Mouse (Mus musculus): ENCODE results near the gene Lsm12. TPM values are rescaled to one million over a fixed set of nuclear protein-coding genes. Genes with fewer than 3 reads are reported as not detected.

Lsm12 gene
- polyA plus RNA-seq, 1 experiment from 2014 or later, result 87.8 TPM

- H3K27ac ChIP-seq (ENCODE audit: low read length), result no peak overlapping the region
- 15% methylated on average over 34 of the region's 34 CpGs for WGBS
- peaks cover 61% of the 10 kb centered on the region for H3K27me3 ChIP-seq (ENCODE audit: control insufficient read depth, insufficient read depth, low read depth, low read length)
- no peaks in the 10 kb centered on the region for H3K9me3 ChIP-seq (replicated peaks; ENCODE audit: control insufficient read depth, low read length, poor library complexity, severe bottlenecking)
- H3K9ac ChIP-seq (ENCODE audit: low read depth, low read length), result no peak overlapping the region
- 0 out of 2 replicates have a peak, but pooled peaks cover under 1% of the 10 kb centered on the region for H3K36me3 ChIP-seq (ENCODE audit: control insufficient read depth, insufficient read depth, low read length)
- no peak overlapping the region for H3K4me2 ChIP-seq (ENCODE audit: low read length)
- H3K4me3 ChIP-seq (ENCODE audit: low read depth, low read length), result no peak overlapping the region
- ATAC-seq, result no peak
- peaks cover 3% of the 10 kb centered on the region for H3K4me1 ChIP-seq (ENCODE audit: control insufficient read depth, insufficient read depth, low read length)
Measured at GRCm38 (mm10) chr11:102147213-102147989, 37.7 kb downstream of the Lsm12 start.

GRCm38 (mm10) chr11:102146531-102146930 lies 38.6 kb downstream of the Lsm12 start:
- Histone ChIP-seq H3K9ac (ENCODE audit: low read depth, low read length) (no peak overlapping the region), H3K36me3 (ENCODE audit: control insufficient read depth, insufficient read depth, low read length) (no peaks in the 10 kb centered on the region), H3K9me3 (replicated peaks; ENCODE audit: control insufficient read depth, low read length, poor library complexity, severe bottlenecking) (no peaks in the 10 kb centered on the region), H3K4me1 (ENCODE audit: control insufficient read depth, insufficient read depth, low read length) (peaks cover 3% of the 10 kb centered on the region), H3K4me3 (ENCODE audit: low read depth, low read length) (no peak overlapping the region), H3K27me3 (ENCODE audit: control insufficient read depth, insufficient read depth, low read depth, low read length) (peaks cover 61% of the 10 kb centered on the region), H3K27ac (ENCODE audit: low read length) (no peak overlapping the region), H3K4me2 (ENCODE audit: low read length) (no peak overlapping the region)
- ATAC-seq, result no peak
- WGBS, result 13% methylated on average over 17 of the region's 17 CpGs

DNA sequence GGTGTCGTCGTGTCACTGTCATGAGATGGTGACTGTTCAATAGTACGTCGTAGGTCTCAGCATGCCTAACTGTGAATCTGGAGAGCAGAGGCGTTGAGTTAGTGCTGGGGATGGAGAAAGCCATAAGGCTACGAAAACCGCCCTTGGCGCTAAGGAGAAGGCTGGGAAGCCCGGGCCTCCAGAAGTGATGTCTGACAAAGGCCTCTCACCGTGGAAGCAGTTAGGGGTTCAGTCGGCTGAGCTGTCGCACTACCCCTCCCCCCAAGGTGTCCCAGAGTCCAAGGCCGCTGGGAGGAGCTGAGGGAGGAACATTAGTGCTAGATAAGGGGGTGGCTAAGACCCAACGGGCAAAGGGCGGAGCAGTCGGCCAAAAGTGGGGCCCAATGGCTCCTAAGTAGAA lies 39.1 kb downstream of the Lsm12 start:
- no peaks in the 10 kb centered on the region for H3K9me3 ChIP-seq (replicated peaks; ENCODE audit: control insufficient read depth, low read length, poor library complexity, severe bottlenecking)
- no peak for ATAC-seq
- H3K27ac ChIP-seq (ENCODE audit: low read length), result no peak overlapping the region
- no peak overlapping the region for H3K4me3 ChIP-seq (ENCODE audit: low read depth, low read length)
- no peak overlapping the region for H3K9ac ChIP-seq (ENCODE audit: low read depth, low read length)
- H3K27me3 ChIP-seq (ENCODE audit: control insufficient read depth, insufficient read depth, low read depth, low read length), result peaks cover 61% of the 10 kb centered on the region
- peaks cover 3% of the 10 kb centered on the region for H3K4me1 ChIP-seq (ENCODE audit: control insufficient read depth, insufficient read depth, low read length)
- H3K4me2 ChIP-seq (ENCODE audit: low read length), result no peak overlapping the region
- H3K36me3 ChIP-seq (ENCODE audit: control insufficient read depth, insufficient read depth, low read length), result no peaks in the 10 kb centered on the region
- WGBS, result 4% methylated on average over 16 of the region's 16 CpGs

GRCm38 (mm10) chr11:102145471-102146001 lies 39.6 kb downstream of the Lsm12 start, which contains the start of gene Nags:
Gene Nags (plus strand): TSS chr11:102145513.
- H3K4me1 ChIP-seq (ENCODE audit: control insufficient read depth, insufficient read depth, low read length), result peaks cover 3% of the 10 kb centered on the region
- peaks cover 61% of the 10 kb centered on the region for H3K27me3 ChIP-seq (ENCODE audit: control insufficient read depth, insufficient read depth, low read depth, low read length)
- H3K4me3 ChIP-seq (ENCODE audit: low read depth, low read length), result 0 out of 2 replicates have a peak within 1 kb of the TSS, but pooled peaks have one; percentile 3
- ATAC-seq, result no peak
- H3K27ac ChIP-seq (ENCODE audit: low read length), result no peak within 1 kb of the TSS
- H3K36me3 ChIP-seq (ENCODE audit: control insufficient read depth, insufficient read depth, low read length), result no peaks in the 10 kb centered on the region
- H3K9ac ChIP-seq (ENCODE audit: low read depth, low read length), result no peak within 1 kb of the TSS
- peak within 1 kb of the TSS; percentile 15; the same call in 1 of the 2 replicates for H3K4me2 ChIP-seq (ENCODE audit: low read length)
- no peaks in the 10 kb centered on the region for H3K9me3 ChIP-seq (replicated peaks; ENCODE audit: control insufficient read depth, low read length, poor library complexity, severe bottlenecking)
- under 1% methylated on average over 40 of the region's 50 CpGs for WGBS

DNA sequence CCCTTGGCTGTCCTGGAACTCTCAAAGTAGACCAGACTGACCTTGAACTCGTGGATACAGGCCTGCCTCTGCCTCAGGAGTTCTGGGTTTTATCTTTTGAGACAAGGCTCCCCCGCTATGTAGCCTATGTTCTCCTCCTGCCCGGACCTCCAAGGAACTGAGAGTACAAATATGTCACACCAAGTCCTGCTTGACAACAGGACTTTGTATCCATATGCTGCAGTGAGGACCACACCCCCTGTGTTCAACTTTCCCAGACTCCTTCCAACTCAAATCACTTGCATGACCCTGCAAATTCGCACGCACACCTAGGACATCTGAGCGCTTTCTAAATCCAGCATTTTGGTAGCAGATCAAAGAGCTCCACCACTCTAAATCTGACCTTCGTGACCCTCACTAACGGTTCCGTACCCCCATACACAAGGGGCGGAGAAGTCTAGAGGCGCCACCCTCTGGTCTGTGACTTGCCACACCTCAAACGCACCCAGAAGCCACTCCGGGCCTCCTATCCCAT lies 40.1 kb downstream of the Lsm12 start:
- no peak for ATAC-seq
- Histone ChIP-seq H3K4me1 (ENCODE audit: control insufficient read depth, insufficient read depth, low read length) (peaks cover 3% of the 10 kb centered on the region), H3K9me3 (replicated peaks; ENCODE audit: control insufficient read depth, low read length, poor library complexity, severe bottlenecking) (no peaks in the 10 kb centered on the region), H3K27ac (ENCODE audit: low read length) (no peak overlapping the region), H3K9ac (ENCODE audit: low read depth, low read length) (no peak overlapping the region), H3K4me2 (ENCODE audit: low read length) (peak overlapping the region; percentile 15; the same call in 1 of the 2 replicates), H3K4me3 (ENCODE audit: low read depth, low read length) (no peak overlapping the region), H3K36me3 (ENCODE audit: control insufficient read depth, insufficient read depth, low read length) (no peaks in the 10 kb centered on the region), H3K27me3 (ENCODE audit: control insufficient read depth, insufficient read depth, low read depth, low read length) (peaks cover 61% of the 10 kb centered on the region)
- 24% methylated on average over 13 of the region's 13 CpGs for WGBS

- H3K27ac ChIP-seq (ENCODE audit: low read length), result no peak overlapping the region
- H3K9me3 ChIP-seq (replicated peaks; ENCODE audit: control insufficient read depth, low read length, poor library complexity, severe bottlenecking), result no peaks in the 10 kb centered on the region
- peaks cover 39% of the 10 kb centered on the region for H3K27me3 ChIP-seq (ENCODE audit: control insufficient read depth, insufficient read depth, low read depth, low read length)
- ATAC-seq, result no peak
- H3K4me3 ChIP-seq (ENCODE audit: low read depth, low read length), result no peak overlapping the region
- peaks cover 3% of the 10 kb centered on the region for H3K4me1 ChIP-seq (ENCODE audit: control insufficient read depth, insufficient read depth, low read length)
- no peaks in the 10 kb centered on the region for H3K36me3 ChIP-seq (ENCODE audit: control insufficient read depth, insufficient read depth, low read length)
- no peak overlapping the region for H3K4me2 ChIP-seq (ENCODE audit: low read length)
- WGBS, result 65% methylated on average over 7 of the region's 7 CpGs
- H3K9ac ChIP-seq (ENCODE audit: low read depth, low read length), result no peak overlapping the region
Measured at GRCm38 (mm10) chr11:102142355-102142754, 42.7 kb downstream of the Lsm12 start.

GRCm38 (mm10) chr11:102140508-102140907 lies 44.6 kb downstream of the Lsm12 start:
- 5% methylated on average over 5 of the region's 5 CpGs for WGBS
- Histone ChIP-seq H3K27ac (ENCODE audit: low read length) (no peak overlapping the region), H3K4me1 (ENCODE audit: control insufficient read depth, insufficient read depth, low read length) (peaks cover 1% of the 10 kb centered on the region), H3K4me3 (ENCODE audit: low read depth, low read length) (no peak overlapping the region), H3K27me3 (ENCODE audit: control insufficient read depth, insufficient read depth, low read depth, low read length) (peaks cover 21% of the 10 kb centered on the region), H3K4me2 (ENCODE audit: low read length) (no peak overlapping the region), H3K9me3 (replicated peaks; ENCODE audit: control insufficient read depth, low read length, poor library complexity, severe bottlenecking) (no peaks in the 10 kb centered on the region), H3K9ac (ENCODE audit: low read depth, low read length) (no peak overlapping the region), H3K36me3 (ENCODE audit: control insufficient read depth, insufficient read depth, low read length) (no peaks in the 10 kb centered on the region)
- no peak for ATAC-seq

GRCm38 (mm10) chr11:102138447-102138740 lies 46.7 kb downstream of the Lsm12 start:
- under 1% methylated on average over 18 of the region's 18 CpGs for WGBS
- Histone ChIP-seq H3K4me3 (ENCODE audit: low read depth, low read length) (peak overlapping the region; percentile 15; the same call in 1 of the 2 replicates), H3K27ac (ENCODE audit: low read length) (no peak overlapping the region), H3K27me3 (ENCODE audit: control insufficient read depth, insufficient read depth, low read depth, low read length) (peaks cover 3% of the 10 kb centered on the region; the same call in 1 of the 2 replicates), H3K9me3 (replicated peaks; ENCODE audit: control insufficient read depth, low read length, poor library complexity, severe bottlenecking) (no peaks in the 10 kb centered on the region), H3K36me3 (ENCODE audit: control insufficient read depth, insufficient read depth, low read length) (no peaks in the 10 kb centered on the region), H3K4me2 (ENCODE audit: low read length) (peak overlapping the region; percentile 56), H3K4me1 (ENCODE audit: control insufficient read depth, insufficient read depth, low read length) (peaks cover 4% of the 10 kb centered on the region; the same call in 1 of the 2 replicates), H3K9ac (ENCODE audit: low read depth, low read length) (no peak overlapping the region)
- ATAC-seq, result 0 out of 2 replicates have a peak, but pooled peaks have one; percentile 60

Measured in midbrain, embryonic 16.5 days (tissue).